Mouse (Mus musculus) liver, postnatal 0 days (tissue): ENCODE data around the gene 4921517D22Rik.

Experiments used
- CTCF ChIP-seq: sonication (generic); IDR thresholded peaks from 2 replicates; pipeline ENCODE4 v1.5.1; 2016; ENCODE audit warnings: antibody characterized with exemption, low read depth
- EP300 ChIP-seq: IDR thresholded peaks from 2 replicates; pipeline ENCODE4 v1.6.1; 2016; ENCODE audit warnings: antibody characterized with exemption, low read depth, mild to moderate bottlenecking

DNA sequence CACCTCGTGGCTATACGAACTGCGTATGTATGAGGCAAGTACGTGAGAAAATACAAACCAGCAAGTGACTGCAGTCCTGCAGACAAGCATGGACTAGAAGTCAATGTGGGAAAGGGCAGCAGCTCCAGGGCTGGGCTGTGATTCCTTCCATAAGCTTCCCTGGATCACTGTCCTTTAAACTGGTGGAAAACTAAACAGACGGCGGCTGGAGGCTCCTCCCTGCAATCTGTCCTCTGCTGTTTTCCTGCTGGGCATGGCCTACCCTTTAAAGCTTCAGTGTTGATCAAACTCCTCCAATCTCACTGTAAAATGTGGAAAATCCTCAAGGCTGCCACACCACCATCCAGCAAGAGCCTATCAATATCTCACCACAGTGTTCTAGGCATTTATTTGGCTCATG lies 45.3 kb downstream of the 4921517D22Rik start:
- no peak for TF ChIP-seq CTCF
- TF ChIP-seq EP300: no peak
